Mouse (Mus musculus): ENCODE data around the gene 4930524J08Rik.
A peak's percentile ranks its signal among the peaks of the same experiment; 100 is the strongest.

The 4930524J08Rik gene

DNA sequence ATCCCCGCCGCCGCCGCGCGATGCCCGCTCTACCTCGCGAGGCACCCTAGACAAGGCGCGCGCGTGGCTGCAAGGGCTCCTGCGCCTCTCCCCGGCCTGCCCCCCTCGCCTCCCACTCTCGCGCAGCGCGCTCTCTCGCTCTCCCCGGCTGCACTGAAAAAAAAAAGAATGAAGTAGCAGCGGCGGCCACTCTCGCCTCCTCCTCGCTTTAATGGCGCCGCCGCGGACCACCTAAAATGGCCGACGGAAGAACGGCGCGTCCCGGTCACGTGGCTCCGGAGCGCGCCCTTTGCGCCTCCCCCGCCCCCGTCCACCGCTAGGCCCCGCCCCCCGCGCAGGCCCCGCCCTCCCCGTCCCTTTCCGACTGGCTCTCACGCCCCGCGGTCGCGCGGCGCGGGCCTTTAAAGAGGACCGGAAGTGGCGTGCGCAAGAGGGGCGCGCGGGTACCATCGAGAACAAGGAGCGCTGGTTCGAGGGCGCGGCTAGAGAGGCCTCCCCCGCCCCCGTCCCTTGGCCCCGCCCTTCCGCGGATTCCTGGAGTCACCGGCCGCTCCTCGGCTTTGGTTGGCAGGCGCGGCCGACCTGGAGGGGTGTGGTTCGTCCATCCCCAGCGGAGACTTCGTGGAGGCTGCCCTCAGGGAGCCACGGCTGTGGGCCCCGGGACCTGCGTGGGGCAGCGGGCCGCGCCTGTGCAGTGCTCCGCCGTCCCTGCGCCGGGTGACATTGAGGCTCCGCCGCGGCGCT, at the start of gene 4930524J08Rik, which contains the start of gene Hnrnpd:
4930524J08Rik (plus strand) TSS at position 363 of the 744 bp plus-strand sequence.
Hnrnpd (minus strand) TSS at position 240 of the 744 bp plus-strand sequence.
- peak; percentile 87 to 88 for DNase-seq

DNA sequence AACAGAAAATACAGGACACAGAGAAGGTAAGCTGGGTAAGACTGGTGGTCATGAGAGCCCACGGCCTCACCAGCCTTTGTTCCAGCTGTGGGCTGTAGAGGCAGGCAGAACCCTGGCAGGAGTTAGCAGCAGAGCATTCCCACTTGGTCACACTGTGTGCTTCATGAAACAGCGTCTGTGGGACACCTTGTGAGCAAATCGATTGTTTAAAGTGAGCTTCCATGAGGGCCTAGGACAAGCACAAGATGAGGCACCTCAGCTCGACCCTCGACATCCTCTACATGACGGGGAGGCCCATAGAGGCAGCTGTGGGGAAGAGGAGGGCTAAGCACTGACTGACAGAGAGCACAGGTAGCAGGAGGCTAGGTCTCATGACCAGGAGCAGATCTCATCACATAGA, 47.0 kb upstream of the 4930524J08Rik start:
- DNase-seq = no peak

DNA sequence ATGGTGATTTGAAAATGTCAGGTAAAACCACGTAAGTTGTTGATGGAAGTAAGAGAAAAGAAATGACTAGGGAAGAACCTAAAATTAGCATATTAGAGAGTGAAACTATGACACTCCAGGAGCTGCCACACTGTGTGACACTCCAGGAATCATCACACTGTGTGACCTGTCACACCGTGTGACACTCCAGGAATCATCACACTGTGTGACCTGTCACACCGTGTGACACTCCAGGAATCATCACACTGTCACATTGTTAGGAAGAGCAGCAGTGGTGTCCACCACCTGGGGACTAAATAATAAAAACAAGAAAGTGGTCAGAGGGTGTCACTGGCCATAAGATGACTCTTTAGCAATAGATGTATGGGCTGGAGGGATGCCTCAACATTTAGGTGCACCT, 39.4 kb upstream of the 4930524J08Rik start:
- DNase-seq = no peak

DNA sequence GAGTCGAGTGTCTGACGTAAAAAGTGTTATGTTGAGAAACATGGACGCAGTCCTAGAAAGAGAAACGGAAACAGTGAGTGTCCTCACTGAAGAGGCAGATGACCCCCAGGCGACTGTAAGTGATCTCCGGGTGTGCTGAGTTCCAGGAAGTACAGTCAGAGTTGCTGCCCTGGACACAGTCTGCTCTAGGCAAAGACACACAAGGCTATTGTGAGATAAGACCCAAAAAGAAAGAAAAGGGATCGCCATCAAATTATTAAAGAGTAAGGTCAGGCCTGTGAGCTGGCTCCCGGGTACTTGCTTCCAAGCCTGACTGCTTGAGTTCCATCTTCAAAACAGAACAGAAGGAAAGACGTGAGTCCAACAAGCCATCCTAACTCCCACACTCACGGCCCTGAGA, 37.6 kb upstream of the 4930524J08Rik start:
- no peak for DNase-seq

DNA sequence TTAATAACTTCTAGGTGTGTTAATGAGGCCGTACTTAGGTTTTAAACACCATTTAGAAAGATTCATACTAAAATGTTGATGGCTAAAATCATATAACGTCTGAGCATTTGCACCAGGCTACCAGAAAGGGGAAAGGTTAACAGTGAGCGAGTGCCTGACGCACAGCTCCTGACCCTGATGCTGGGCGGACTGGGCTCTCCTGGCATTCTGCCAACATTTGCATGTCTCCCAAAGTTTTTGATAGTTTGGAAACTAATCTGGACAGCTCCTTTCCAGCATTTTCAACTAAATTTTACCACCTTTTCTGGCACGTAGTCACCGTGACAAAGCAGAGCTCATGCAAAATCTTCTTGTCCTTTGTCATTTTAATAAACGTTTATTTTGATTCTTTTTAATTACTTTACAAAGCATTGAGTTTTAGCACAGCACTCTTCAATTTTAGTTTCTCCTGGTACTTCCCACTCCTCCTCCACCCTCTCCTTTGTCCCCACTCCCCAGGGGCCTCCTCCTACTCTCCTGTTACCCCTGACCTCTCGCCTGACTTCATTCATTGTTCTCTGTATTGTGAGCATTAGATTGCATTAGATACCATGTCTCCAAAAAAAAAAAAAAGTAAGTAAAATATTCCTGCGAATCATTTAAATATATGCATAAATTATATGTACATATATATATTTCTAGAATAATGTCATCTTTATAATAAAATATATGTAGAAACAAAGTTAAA, 36.9 kb upstream of the 4930524J08Rik start:
- no peak for DNase-seq

DNA sequence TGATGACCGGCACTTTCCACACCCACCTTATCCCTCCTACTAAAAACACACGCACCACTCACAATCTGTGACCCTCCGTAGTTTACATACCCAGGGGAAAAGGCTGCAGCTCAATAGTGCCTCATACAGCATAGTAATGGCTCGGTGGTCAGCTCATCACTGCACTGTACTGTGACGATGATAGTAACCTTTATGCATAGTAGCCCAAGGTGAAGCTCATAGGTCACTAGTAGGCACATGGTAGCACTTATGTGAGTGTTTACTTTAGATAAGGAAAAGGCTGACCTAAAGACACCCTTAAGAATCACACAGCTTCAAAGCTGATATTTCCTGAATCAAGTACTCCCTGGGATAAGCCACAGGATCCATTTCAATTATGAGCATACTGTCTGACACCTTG, 26.3 kb upstream of the 4930524J08Rik start:
- DNase-seq = no peak

DNA sequence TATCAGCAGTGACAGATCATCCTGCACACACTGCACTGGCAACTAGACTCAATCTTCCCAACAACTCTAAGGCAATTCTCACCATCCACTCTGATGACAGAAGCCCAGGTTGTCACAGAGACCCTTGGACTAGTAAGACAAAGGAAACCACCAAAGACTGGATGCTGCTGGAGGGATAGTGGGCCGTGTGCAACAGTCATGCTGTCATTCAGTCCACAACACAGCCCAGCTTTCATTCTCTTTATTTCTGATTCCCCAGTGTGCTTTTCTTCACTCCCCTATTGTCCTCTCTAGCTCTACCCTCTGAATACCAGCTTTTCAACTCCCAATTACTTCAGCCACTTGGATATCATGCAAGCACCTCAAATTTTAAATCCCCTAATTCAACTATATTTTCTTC, 25.0 kb upstream of the 4930524J08Rik start:
- DNase-seq = no peak

DNA sequence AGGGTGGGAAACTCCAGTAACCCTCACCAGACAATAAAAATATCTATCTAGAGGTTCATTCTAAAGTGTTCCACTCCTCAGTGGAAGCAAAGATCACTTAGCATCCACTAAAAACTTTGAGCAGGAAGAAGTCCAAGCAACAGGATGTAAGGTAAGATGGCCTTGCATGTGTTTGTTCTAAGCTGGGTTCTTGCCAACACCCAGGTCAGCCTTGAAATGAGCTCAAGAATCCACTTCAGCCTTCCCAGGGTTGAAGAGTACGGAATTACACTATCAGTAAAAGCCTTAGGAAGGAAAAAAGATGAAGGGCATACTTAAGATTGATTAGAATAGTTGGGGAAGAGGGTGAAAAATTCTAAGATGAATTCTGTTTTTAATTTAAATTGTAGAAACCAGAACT, 20.2 kb upstream of the 4930524J08Rik start:
- no peak for DNase-seq

DNA sequence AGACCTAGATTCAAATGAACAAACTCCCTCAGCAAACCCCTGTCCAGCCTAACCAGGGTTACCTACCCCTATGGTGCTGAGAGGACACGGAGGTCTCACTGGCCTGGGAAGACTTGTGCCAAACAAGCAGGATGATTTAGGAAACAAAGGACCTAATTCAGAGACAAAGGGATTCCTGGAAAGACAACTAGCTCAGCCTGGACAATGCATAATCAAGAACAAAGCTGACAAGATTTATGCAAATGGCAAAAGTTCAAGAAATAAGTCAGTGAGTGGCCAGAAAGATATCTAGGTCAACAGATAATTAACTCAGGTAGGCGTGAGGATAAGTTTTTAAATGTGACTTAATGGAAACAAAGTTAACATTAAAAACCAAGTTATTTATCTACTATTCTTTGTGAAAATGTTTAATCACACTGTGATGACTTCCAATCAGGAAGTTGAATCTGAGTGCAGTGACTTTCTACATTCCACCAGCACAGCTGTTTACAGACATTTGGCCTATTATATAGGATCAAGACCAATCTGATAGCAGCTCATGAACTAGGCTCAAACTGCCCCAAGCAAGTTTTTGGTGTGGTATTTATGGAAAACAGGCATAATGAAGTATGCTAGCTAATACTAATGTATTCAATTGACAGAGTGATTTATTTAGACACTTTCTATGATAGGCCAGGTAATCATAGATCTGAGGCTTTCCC, 19.5 kb upstream of the 4930524J08Rik start:
- DNase-seq = no peak

DNA sequence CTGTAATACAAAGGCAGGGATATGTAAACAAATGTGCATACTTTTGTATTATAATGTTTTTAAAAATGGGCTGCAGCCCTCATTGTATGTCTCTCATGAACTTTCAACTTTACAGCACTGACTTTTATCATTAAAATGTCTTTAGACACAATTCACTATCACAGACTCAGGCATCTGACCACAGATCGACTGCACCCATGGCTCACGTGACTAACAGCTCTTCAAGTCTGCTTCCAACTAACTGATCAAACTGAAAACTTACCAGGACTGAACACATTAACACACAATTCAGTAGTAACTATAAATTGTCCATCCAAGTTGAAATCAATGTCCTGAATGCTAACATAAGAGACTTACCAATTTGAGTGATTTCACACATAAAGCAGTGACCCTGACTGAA, 18.9 kb upstream of the 4930524J08Rik start:
- no peak for DNase-seq

DNA sequence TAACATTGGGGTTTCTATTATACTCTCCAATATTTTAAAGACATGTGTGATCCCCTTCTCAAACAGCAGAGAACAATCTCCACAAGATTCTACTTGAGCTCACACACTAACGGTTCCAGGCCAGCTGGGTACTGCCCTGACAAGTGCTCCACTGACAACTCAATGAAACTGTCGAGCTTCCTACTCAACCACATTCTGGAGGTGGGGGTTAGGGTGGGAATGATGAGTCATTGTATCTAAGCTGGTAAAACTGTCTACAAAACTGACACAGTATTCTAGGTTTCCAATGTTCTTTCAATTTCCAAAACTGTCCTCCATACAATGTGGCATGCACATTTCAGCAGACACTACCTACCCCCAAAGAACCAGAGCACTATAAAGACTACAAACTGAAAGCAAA, 4.9 kb upstream of the 4930524J08Rik start:
- DNase-seq = no peak

DNA sequence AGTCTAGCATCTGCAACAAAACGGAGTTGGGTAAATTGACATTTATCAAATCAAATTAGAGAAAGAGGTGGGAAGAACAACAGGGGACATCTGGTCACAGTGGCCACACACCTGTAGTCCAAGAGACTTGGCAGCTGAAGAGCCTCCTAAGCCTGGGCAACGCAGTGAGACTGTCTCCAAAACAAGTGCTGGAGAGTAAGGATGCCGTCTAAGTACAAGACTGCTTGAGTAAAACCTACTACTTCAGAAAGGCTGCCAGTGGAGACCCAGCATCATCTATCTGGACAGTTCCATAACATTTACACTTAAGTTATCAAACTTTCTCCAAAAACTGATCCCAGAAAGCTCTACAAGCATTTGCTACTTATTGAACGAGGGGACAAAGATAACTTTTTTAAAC, 3.8 kb upstream of the 4930524J08Rik start:
- no peak for DNase-seq

DNA sequence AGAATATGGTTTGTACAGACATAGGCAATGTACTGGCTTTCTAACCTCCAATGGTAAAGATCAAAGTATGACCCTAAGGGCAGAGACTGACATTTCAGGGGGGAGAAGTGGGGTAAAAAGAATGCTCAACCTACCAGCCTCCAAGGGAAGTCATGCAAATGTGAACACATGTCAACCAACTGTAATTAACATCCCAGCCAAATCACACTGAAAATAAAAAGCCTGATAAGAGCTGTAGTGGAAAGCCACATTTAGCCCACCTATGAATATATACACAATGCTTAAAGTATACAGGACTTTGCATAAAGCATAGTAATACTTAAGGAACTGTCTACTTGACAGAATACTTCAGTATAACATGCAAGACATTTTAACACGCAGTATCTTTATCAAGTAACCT, 3.1 kb upstream of the 4930524J08Rik start:
- DNase-seq = no peak

DNA sequence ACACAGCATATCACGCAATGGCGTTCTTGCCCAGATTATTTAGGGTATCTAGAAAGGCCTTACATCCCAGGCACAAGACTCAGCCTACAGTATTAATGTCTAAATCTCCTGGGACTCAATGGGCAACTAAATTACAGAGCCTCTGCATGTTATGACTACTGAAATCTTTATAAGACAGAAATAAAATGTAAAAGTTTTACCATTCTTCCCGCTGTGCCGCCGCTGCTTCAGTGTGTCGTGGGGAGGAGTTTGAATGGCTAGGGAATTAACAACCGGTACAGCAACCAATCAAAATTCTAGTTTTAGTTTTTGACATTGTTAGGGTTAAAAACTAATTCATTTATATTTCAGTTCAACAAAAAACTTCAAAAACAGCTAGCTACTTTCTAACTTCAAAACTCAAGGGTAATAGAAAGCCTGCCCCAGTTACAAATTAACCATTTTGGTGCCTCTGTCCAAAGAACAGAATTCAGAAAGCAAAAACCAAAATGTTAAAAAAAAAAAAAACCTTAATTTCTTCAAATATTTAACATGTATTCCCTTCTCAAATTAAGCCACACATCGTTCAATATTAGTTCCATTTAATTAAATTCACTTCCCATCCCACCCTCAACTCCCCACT, 2.4 kb upstream of the 4930524J08Rik start:
- no peak for DNase-seq

DNA sequence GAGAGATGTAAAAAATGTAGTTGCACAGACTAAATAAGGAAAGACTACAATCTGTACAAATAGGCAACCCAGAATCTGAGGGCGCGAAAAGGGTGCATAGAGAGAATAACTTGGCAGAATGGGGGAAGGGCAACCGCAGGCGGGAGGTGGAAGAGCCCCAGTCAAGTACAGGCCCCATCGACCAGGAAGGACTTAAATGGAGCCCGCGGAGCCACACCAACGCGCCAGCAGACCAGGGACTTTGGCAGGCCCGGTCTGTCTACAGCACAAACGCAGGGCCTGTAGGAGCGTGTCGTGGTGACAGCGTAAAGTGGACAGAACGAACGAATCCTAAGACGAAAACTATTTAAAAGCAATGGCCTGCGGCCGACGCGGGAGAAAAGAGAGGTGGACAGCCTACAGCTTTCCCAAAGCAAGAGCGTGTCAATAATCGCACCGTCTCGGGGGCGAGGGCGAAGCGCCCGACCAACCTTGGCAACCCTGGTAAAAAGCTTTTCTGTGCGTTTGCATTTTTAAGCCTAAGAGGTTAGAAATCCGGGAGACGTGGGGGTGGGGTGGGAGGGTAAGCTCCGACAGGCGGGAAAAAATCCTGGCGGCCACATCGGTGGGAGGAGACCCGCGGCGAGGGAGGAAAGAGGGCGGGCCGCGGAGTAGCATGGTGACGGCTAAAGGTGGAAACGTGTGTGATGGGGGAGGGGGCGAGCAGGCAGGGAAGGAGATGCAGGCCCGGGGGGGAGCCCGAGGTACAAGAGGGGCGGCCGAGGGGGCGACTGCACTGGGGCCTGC, 1.2 kb upstream of the 4930524J08Rik start:
- peak; percentile 62 to 73 for DNase-seq

DNA sequence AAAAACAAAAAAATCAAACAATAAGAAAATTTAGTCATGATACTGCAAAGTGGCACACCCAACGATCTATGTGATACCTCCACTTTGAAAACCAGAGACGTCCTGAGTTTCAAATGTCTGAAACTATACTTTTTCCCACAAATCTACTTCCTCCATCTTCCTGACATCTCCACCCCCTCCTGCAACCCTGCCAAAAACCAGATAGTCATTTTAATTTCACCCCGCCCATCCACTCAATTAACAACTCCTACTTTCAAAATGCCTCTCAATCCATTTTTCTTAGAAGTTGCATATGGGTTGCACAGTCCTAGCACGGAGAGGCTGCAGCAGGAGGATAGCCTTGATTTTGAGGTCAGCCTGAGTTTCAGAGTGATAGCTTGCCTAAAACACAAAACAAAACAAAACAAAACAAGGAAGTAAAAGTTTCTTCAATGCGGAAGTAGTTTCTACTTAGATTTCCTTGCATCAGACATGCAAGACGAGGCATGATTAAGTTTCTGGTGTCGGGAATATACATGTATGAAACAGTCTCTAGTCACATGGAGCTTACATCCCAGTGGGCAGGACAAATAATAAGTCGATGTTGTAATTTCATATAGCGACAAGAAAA, 4.7 kb downstream of the 4930524J08Rik start:
- no peak for DNase-seq

DNA sequence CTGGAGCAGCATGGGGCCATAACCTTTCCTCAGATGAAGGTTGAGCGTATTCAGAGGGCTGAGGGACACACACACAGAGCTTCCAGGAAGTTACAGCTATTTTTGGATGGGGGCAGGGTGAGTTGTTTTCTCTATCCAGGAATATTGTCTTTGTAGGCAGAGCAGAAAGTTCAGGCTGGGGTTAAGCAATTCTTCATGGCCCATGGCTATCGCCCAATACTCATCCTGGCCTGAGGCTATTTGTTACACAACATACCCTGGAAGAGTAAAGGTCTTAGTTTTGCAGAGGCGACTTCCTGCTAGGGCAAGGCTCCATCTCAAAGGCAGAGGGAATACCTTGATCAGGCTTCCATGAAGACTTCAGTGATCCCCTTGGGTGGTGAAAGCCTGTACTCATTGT, 15.3 kb downstream of the 4930524J08Rik start:
- no peak for DNase-seq

DNA sequence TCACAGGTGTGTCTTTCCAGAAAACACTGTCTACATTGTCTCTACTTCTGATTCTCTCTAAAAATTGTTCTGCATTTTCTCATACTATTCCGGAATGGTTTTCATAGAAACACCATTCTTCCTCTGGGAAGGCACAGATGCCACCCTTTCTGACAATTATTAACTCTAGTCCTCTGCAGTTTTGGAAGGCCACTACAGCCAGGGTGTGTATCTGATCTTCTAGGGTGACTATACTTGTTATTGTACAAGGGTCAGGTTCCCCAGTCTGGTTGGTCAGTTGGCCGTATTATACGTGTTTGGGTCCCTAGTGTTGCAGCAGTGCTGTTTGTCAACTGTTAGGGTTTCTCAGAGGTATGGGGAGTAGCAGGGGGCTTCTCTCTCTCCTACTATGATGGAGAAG, 15.8 kb downstream of the 4930524J08Rik start:
- no peak for DNase-seq

DNA sequence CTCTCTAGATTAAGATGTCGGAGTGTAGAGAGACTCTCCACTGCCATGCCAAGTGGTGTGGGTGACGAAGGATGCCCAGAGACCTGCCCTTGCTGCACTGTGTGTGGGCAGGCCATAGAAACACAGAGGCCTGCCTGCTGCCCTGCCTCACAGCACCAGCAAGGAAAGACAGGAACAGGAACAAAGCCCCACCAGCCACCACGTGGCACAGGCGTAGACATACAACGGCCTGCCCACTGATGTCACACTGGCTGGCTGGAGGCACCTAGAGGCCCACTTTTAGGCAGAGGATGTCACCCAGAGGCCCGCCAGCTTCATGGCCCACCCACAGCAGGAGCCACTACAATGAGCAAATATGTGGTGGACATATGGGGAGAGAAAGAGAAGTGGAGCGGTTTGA, 21.2 kb downstream of the 4930524J08Rik start:
- DNase-seq = no peak

DNA sequence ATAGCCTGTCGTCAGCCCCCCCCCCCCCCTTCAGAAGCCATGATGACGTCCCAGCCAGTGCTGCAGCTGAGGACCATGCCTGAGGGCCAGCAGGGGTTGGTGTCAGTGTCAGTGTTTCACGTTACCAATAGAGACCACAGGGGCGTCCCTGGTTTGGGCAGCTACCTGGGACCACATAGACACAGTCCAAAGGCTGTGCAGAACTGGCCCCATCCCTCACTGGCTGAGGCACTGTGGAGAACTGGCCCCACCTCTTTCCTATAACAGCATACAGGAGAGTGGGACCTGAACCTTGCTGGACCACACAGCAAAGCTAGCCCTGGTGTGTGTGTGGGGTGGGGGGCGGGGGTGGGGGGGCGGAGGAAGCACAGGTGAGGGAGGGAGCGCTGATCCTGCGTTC, 21.6 kb downstream of the 4930524J08Rik start:
- DNase-seq = no peak

DNA sequence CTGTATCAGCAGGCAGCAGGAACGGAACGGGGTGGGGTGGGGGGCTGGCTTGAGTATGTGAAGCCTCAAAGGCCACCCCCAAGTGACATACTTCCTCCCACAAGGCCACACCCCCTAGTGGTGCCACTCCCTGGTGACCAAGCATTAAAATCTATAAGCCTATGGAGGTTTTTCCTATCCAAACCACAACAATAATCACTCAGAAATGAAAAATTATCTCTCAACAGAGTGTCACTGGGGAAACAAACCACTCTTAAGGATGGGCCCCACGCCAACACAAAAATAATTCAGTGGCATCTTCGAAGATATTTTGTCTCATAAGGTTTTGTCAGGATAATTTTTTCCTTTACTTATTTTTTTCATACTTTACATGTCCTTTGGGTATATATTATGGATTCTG, 25.0 kb downstream of the 4930524J08Rik start:
- DNase-seq = no peak

DNA sequence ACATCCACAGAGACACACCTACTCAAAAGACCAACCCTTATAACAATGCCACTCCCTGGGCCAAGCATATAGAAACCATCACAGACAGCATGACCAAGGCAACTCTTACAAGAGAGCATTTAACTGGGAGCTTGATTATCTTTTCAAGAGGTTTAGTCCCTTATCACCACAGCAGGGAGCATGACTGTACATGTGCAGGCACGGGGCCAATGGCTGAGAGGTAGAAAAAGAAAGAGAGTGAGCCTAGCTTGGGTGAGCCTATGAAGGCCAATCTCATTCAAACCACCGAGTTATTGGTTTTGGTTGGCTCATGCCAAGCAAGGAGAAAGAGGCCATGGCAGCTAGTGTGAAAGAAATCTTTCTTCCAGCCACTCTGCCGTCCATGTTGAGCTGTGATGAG, 26.6 kb downstream of the 4930524J08Rik start:
- DNase-seq = no peak

All from thymus, adult 18-20 months (tissue).